Mouse (Mus musculus): ENCODE results near the gene Ndufa8. TPM values are rescaled to one million over a fixed set of nuclear protein-coding genes. Genes with fewer than 3 reads are reported as not detected.

Ndufa8 gene
- polyA plus RNA-seq, 1 experiment from 2014 or later: 327 TPM

GRCm38 (mm10) chr2:36077160-36077761, 28.1 kb upstream of the Ndufa8 start:
- no peaks in the 10 kb centered on the region for H3K9me3 ChIP-seq
- WGBS: 18% methylated on average over 11 of the region's 11 CpGs
- H3K4me1 ChIP-seq (replicated peaks): peaks cover 11% of the 10 kb centered on the region
- H3K4me3 ChIP-seq: peak overlapping the region; percentile 18
- H3K9ac ChIP-seq: no peak overlapping the region
- peak; percentile 46 for ATAC-seq (ENCODE audit: low FRiP score, low read depth)
- peak overlapping the region; percentile 46 for H3K4me2 ChIP-seq
- no peak overlapping the region for H3K27ac ChIP-seq (replicated peaks)
- 0 out of 2 replicates have a peak, but pooled peaks cover 3% of the 10 kb centered on the region for H3K27me3 ChIP-seq
- no peaks in the 10 kb centered on the region for H3K36me3 ChIP-seq

- no peak overlapping the region for H3K4me2 ChIP-seq
- H3K9me3 ChIP-seq: no peaks in the 10 kb centered on the region
- 0 out of 2 replicates have a peak, but pooled peaks cover 3% of the 10 kb centered on the region for H3K27me3 ChIP-seq
- H3K36me3 ChIP-seq: no peaks in the 10 kb centered on the region
- H3K4me3 ChIP-seq: no peak overlapping the region
- 92% methylated on average over 5 of the region's 5 CpGs for WGBS
- H3K9ac ChIP-seq: no peak overlapping the region
- no peak overlapping the region for H3K27ac ChIP-seq (replicated peaks)
- H3K4me1 ChIP-seq (replicated peaks): peaks cover 11% of the 10 kb centered on the region
- ATAC-seq (ENCODE audit: low FRiP score, low read depth): no peak
Measured at GRCm38 (mm10) chr2:36075210-36075609, 26.0 kb upstream of the Ndufa8 start.

GRCm38 (mm10) chr2:36073781-36074180, 24.6 kb upstream of the Ndufa8 start:
- Histone ChIP-seq H3K36me3 (no peaks in the 10 kb centered on the region), H3K27me3 (0 out of 2 replicates have a peak, but pooled peaks cover 2% of the 10 kb centered on the region), H3K9ac (no peak overlapping the region), H3K4me1 (replicated peaks) (peaks cover 11% of the 10 kb centered on the region), H3K4me2 (no peak overlapping the region), H3K4me3 (no peak overlapping the region), H3K27ac (replicated peaks) (no peak overlapping the region), H3K9me3 (no peaks in the 10 kb centered on the region)
- 74% methylated on average over 3 of the region's 3 CpGs for WGBS
- no peak for ATAC-seq (ENCODE audit: low FRiP score, low read depth)

GRCm38 (mm10) chr2:36071660-36072305, 22.6 kb upstream of the Ndufa8 start:
- Histone ChIP-seq H3K36me3 (no peaks in the 10 kb centered on the region), H3K9me3 (no peaks in the 10 kb centered on the region), H3K9ac (no peak overlapping the region), H3K4me2 (no peak overlapping the region), H3K27ac (replicated peaks) (no peak overlapping the region), H3K27me3 (no peaks in the 10 kb centered on the region), H3K4me3 (no peak overlapping the region), H3K4me1 (replicated peaks) (peaks cover under 1% of the 10 kb centered on the region)
- WGBS: 85% methylated on average over 8 of the region's 8 CpGs
- no peak for ATAC-seq (ENCODE audit: low FRiP score, low read depth)

- Histone ChIP-seq H3K4me2 (no peak overlapping the region), H3K4me3 (no peak overlapping the region)
- ATAC-seq (ENCODE audit: low FRiP score, low read depth): no peak
Measured at GRCm38 (mm10) chr2:36067132-36067531, 17.9 kb upstream of the Ndufa8 start.

GRCm38 (mm10) chr2:36061409-36061808, 12.2 kb upstream of the Ndufa8 start:
- 74% methylated on average over 5 of the region's 5 CpGs for WGBS
- no peak for ATAC-seq (ENCODE audit: low FRiP score, low read depth)
- no peak overlapping the region for H3K4me2 ChIP-seq

More at GRCm38 (mm10) chr2:36067132-36067531, 17.9 kb upstream of the Ndufa8 start:
- no peaks in the 10 kb centered on the region for H3K4me1 ChIP-seq (replicated peaks)
- H3K9me3 ChIP-seq: no peaks in the 10 kb centered on the region
- WGBS: 38% methylated on average over 9 of the region's 9 CpGs
- no peaks in the 10 kb centered on the region for H3K27me3 ChIP-seq
- no peak overlapping the region for H3K27ac ChIP-seq (replicated peaks)
- H3K9ac ChIP-seq: no peak overlapping the region
- no peaks in the 10 kb centered on the region for H3K36me3 ChIP-seq

GRCm38 (mm10) chr2:36056248-36056647, 7.0 kb upstream of the Ndufa8 start:
- WGBS: 66% methylated on average over 3 of the region's 3 CpGs

More at GRCm38 (mm10) chr2:36061409-36061808, 12.2 kb upstream of the Ndufa8 start:
- H3K4me3 ChIP-seq: no peak overlapping the region
- H3K36me3 ChIP-seq: no peaks in the 10 kb centered on the region
- no peaks in the 10 kb centered on the region for H3K4me1 ChIP-seq (replicated peaks)
- no peak overlapping the region for H3K27ac ChIP-seq (replicated peaks)
- H3K9me3 ChIP-seq: no peaks in the 10 kb centered on the region
- no peaks in the 10 kb centered on the region for H3K27me3 ChIP-seq
- no peak overlapping the region for H3K9ac ChIP-seq

GRCm38 (mm10) chr2:36053249-36053648, 4.0 kb upstream of the Ndufa8 start:
- 65% methylated on average over 3 of the region's 3 CpGs for WGBS
- Histone ChIP-seq H3K9ac (no peak overlapping the region), H3K27me3 (no peaks in the 10 kb centered on the region; the same call in 1 of the 2 replicates), H3K27ac (replicated peaks) (no peak overlapping the region), H3K36me3 (no peaks in the 10 kb centered on the region), H3K4me2 (no peak overlapping the region), H3K4me1 (replicated peaks) (peaks cover 7% of the 10 kb centered on the region), H3K9me3 (no peaks in the 10 kb centered on the region), H3K4me3 (no peak overlapping the region)
- no peak for ATAC-seq (ENCODE audit: low FRiP score, low read depth)

More at GRCm38 (mm10) chr2:36056248-36056647, 7.0 kb upstream of the Ndufa8 start:
- Histone ChIP-seq H3K9ac (no peak overlapping the region), H3K27ac (replicated peaks) (no peak overlapping the region), H3K36me3 (no peaks in the 10 kb centered on the region), H3K4me3 (no peak overlapping the region), H3K4me2 (no peak overlapping the region), H3K9me3 (no peaks in the 10 kb centered on the region), H3K27me3 (no peaks in the 10 kb centered on the region; the same call in 1 of the 2 replicates), H3K4me1 (replicated peaks) (no peaks in the 10 kb centered on the region)
- no peak for ATAC-seq (ENCODE audit: low FRiP score, low read depth)

GRCm38 (mm10) chr2:36049567-36049954, 355 bp upstream of the Ndufa8 start:
- Histone ChIP-seq H3K27ac (replicated peaks) (no peak overlapping the region), H3K4me1 (replicated peaks) (peaks cover 21% of the 10 kb centered on the region), H3K9me3 (no peaks in the 10 kb centered on the region), H3K36me3 (no peaks in the 10 kb centered on the region), H3K4me3 (peak overlapping the region; percentile 65), H3K27me3 (no peaks in the 10 kb centered on the region; the same call in 1 of the 2 replicates), H3K4me2 (peak overlapping the region; percentile 61), H3K9ac (no peak overlapping the region)
- ATAC-seq (ENCODE audit: low FRiP score, low read depth): peak; percentile 58
- WGBS: 46% methylated on average over 10 of the region's 10 CpGs

- WGBS: 76% methylated on average over 8 of the region's 8 CpGs
Measured at GRCm38 (mm10) chr2:36048164-36048563, 1.0 kb downstream of the Ndufa8 start.

GRCm38 (mm10) chr2:36040872-36041271, 8.3 kb downstream of the Ndufa8 start:
- 89% methylated on average over 1 of the region's 1 CpGs for WGBS
- no peak overlapping the region for H3K9ac ChIP-seq
- no peak overlapping the region for H3K4me3 ChIP-seq
- H3K27me3 ChIP-seq: no peaks in the 10 kb centered on the region
- no peaks in the 10 kb centered on the region for H3K9me3 ChIP-seq
- ATAC-seq (ENCODE audit: low FRiP score, low read depth): no peak
- H3K36me3 ChIP-seq: peaks cover 40% of the 10 kb centered on the region
- H3K27ac ChIP-seq (replicated peaks): no peak overlapping the region
- H3K4me2 ChIP-seq: no peak overlapping the region
- 0 out of 2 replicates have a peak, but pooled peaks cover 5% of the 10 kb centered on the region for H3K4me1 ChIP-seq (replicated peaks)

More at GRCm38 (mm10) chr2:36048164-36048563, 1.0 kb downstream of the Ndufa8 start:
- ATAC-seq (ENCODE audit: low FRiP score, low read depth): no peak
- H3K27ac ChIP-seq (replicated peaks): no peak overlapping the region
- H3K27me3 ChIP-seq: no peaks in the 10 kb centered on the region
- peak overlapping the region; percentile 61 for H3K4me2 ChIP-seq
- H3K9me3 ChIP-seq: no peaks in the 10 kb centered on the region
- peaks cover 6% of the 10 kb centered on the region; the same call in 1 of the 2 replicates for H3K36me3 ChIP-seq
- H3K4me1 ChIP-seq (replicated peaks): peaks cover 21% of the 10 kb centered on the region
- peak overlapping the region; percentile 76 for H3K9ac ChIP-seq
- H3K4me3 ChIP-seq: peak overlapping the region; percentile 65

GRCm38 (mm10) chr2:36039297-36039985, 9.8 kb downstream of the Ndufa8 start:
- Histone ChIP-seq H3K4me1 (replicated peaks) (0 out of 2 replicates have a peak, but pooled peaks cover 5% of the 10 kb centered on the region), H3K9me3 (no peaks in the 10 kb centered on the region), H3K4me3 (no peak overlapping the region), H3K27ac (replicated peaks) (no peak overlapping the region), H3K36me3 (peaks cover 42% of the 10 kb centered on the region), H3K9ac (no peak overlapping the region), H3K27me3 (no peaks in the 10 kb centered on the region), H3K4me2 (no peak overlapping the region)
- ATAC-seq (ENCODE audit: low FRiP score, low read depth): no peak
- 88% methylated on average over 7 of the region's 7 CpGs for WGBS
